Mouse (Mus musculus): ENCODE measurements around the gene Nrbp1. TPM values are rescaled to one million over a fixed set of nuclear protein-coding genes. Genes with fewer than 3 reads are reported as not detected.
A peak's percentile ranks its signal among the peaks of the same experiment; 100 is the strongest.

The Nrbp1 gene
- polyA plus RNA-seq, 2 experiments, result 157 to 161 TPM

- peak overlapping the region; percentile 92; the same call in 1 of the 2 replicates for H3K9ac ChIP-seq (ENCODE audit: low read depth, low read length, severe bottlenecking)
Measured at GRCm38 (mm10) chr5:31194486-31195485, 45.9 kb upstream of the Nrbp1 start.

GRCm38 (mm10) chr5:31195671-31196070, 45.0 kb upstream of the Nrbp1 start:
- WGBS, result 94% methylated on average over 4 of the region's 4 CpGs
- Histone ChIP-seq H3K4me3 (replicated peaks; ENCODE audit: low read length) (no peak overlapping the region), H3K9ac (ENCODE audit: low read depth, low read length, severe bottlenecking) (no peak overlapping the region), H3K36me3 (ENCODE audit: control insufficient read depth, insufficient read depth, low read length) (peaks cover 73% of the 10 kb centered on the region), H3K27me3 (ENCODE audit: control insufficient read depth, insufficient read depth, low read length) (no peaks in the 10 kb centered on the region), H3K4me2 (replicated peaks; ENCODE audit: low read depth, low read length, severe bottlenecking) (no peak overlapping the region), H3K27ac (replicated peaks; ENCODE audit: low read depth, low read length) (no peak overlapping the region), H3K9me3 (ENCODE audit: control insufficient read depth, low read length) (peaks cover 4% of the 10 kb centered on the region), H3K4me1 (ENCODE audit: control insufficient read depth, insufficient read depth, low read length) (peaks cover 20% of the 10 kb centered on the region)
- TF ChIP-seq POLR2A (IDR thresholded peaks at IDR 0.05; ENCODE audit: borderline replicate concordance, extremely low read depth, insufficient read depth, insufficient read length), result no peak
- ATAC-seq (ENCODE audit: low FRiP score, low read depth) (no peak), DNase-seq (ENCODE audit: low spot score) (no peak)

More at GRCm38 (mm10) chr5:31194486-31195485, 45.9 kb upstream of the Nrbp1 start:
- Histone ChIP-seq H3K4me1 (ENCODE audit: control insufficient read depth, insufficient read depth, low read length) (peaks cover 16% of the 10 kb centered on the region), H3K27ac (replicated peaks; ENCODE audit: low read depth, low read length) (no peak overlapping the region), H3K9me3 (ENCODE audit: control insufficient read depth, low read length) (no peaks in the 10 kb centered on the region), H3K27me3 (ENCODE audit: control insufficient read depth, insufficient read depth, low read length) (no peaks in the 10 kb centered on the region), H3K4me3 (replicated peaks; ENCODE audit: low read length) (peak overlapping the region; percentile 91; the same call in 1 of the 2 replicates), H3K36me3 (ENCODE audit: control insufficient read depth, insufficient read depth, low read length) (peaks cover 73% of the 10 kb centered on the region), H3K4me2 (replicated peaks; ENCODE audit: low read depth, low read length, severe bottlenecking) (no peak overlapping the region)
- WGBS, result 90% methylated on average over 16 of the region's 16 CpGs
- ATAC-seq (ENCODE audit: low FRiP score, low read depth) (no peak), DNase-seq (ENCODE audit: low spot score) (no peak)
- no peak for TF ChIP-seq POLR2A (IDR thresholded peaks at IDR 0.05; ENCODE audit: borderline replicate concordance, extremely low read depth, insufficient read depth, insufficient read length)

- H3K36me3 ChIP-seq (ENCODE audit: control insufficient read depth, insufficient read depth, low read length), result peaks cover 69% of the 10 kb centered on the region
- H3K27me3 ChIP-seq (ENCODE audit: control insufficient read depth, insufficient read depth, low read length), result no peaks in the 10 kb centered on the region
- 96% methylated on average over 10 of the region's 10 CpGs for WGBS
- DNase-seq (ENCODE audit: low spot score) (no peak), ATAC-seq (ENCODE audit: low FRiP score, low read depth) (no peak)
- H3K9ac ChIP-seq (ENCODE audit: low read depth, low read length, severe bottlenecking), result no peak overlapping the region
- TF ChIP-seq POLR2A (IDR thresholded peaks at IDR 0.05; ENCODE audit: borderline replicate concordance, extremely low read depth, insufficient read depth, insufficient read length), result no peak
- peaks cover 4% of the 10 kb centered on the region for H3K9me3 ChIP-seq (ENCODE audit: control insufficient read depth, low read length)
- no peak overlapping the region for H3K4me2 ChIP-seq (replicated peaks; ENCODE audit: low read depth, low read length, severe bottlenecking)
- H3K4me3 ChIP-seq (replicated peaks; ENCODE audit: low read length), result no peak overlapping the region
- no peak overlapping the region for H3K27ac ChIP-seq (replicated peaks; ENCODE audit: low read depth, low read length)
- H3K4me1 ChIP-seq (ENCODE audit: control insufficient read depth, insufficient read depth, low read length), result peaks cover 21% of the 10 kb centered on the region
Measured at GRCm38 (mm10) chr5:31196207-31196606, 44.5 kb upstream of the Nrbp1 start.

- ATAC-seq (ENCODE audit: low FRiP score, low read depth), result no peak
- no peak overlapping the region for H3K4me3 ChIP-seq (replicated peaks; ENCODE audit: low read length)
- peaks cover 14% of the 10 kb centered on the region for H3K4me1 ChIP-seq (ENCODE audit: control insufficient read depth, insufficient read depth, low read length)
- no peak overlapping the region for H3K4me2 ChIP-seq (replicated peaks; ENCODE audit: low read depth, low read length, severe bottlenecking)
- no peaks in the 10 kb centered on the region for H3K27me3 ChIP-seq (ENCODE audit: control insufficient read depth, insufficient read depth, low read length)
- no peak overlapping the region for H3K27ac ChIP-seq (replicated peaks; ENCODE audit: low read depth, low read length)
- H3K9me3 ChIP-seq (ENCODE audit: control insufficient read depth, low read length), result peaks cover 4% of the 10 kb centered on the region
- DNase-seq (ENCODE audit: low spot score), result no peak
- no peak overlapping the region for H3K9ac ChIP-seq (ENCODE audit: low read depth, low read length, severe bottlenecking)
- H3K36me3 ChIP-seq (ENCODE audit: control insufficient read depth, insufficient read depth, low read length), result peaks cover 67% of the 10 kb centered on the region
- WGBS, result 94% methylated on average over 12 of the region's 12 CpGs
- TF ChIP-seq POLR2A (IDR thresholded peaks at IDR 0.05; ENCODE audit: borderline replicate concordance, extremely low read depth, insufficient read depth, insufficient read length), result no peak
Measured at GRCm38 (mm10) chr5:31197072-31197471, 43.6 kb upstream of the Nrbp1 start.

- no peak overlapping the region for H3K4me3 ChIP-seq (replicated peaks; ENCODE audit: low read length)
- peaks cover 16% of the 10 kb centered on the region for H3K4me1 ChIP-seq (ENCODE audit: control insufficient read depth, insufficient read depth, low read length)
- no peaks in the 10 kb centered on the region for H3K27me3 ChIP-seq (ENCODE audit: control insufficient read depth, insufficient read depth, low read length)
- no peak for TF ChIP-seq POLR2A (IDR thresholded peaks at IDR 0.05; ENCODE audit: borderline replicate concordance, extremely low read depth, insufficient read depth, insufficient read length)
- no peak overlapping the region for H3K9ac ChIP-seq (ENCODE audit: low read depth, low read length, severe bottlenecking)
- ATAC-seq (ENCODE audit: low FRiP score, low read depth), result no peak
- peaks cover 75% of the 10 kb centered on the region for H3K36me3 ChIP-seq (ENCODE audit: control insufficient read depth, insufficient read depth, low read length)
- no peak overlapping the region for H3K27ac ChIP-seq (replicated peaks; ENCODE audit: low read depth, low read length)
- no peak for DNase-seq (ENCODE audit: low spot score)
- H3K9me3 ChIP-seq (ENCODE audit: control insufficient read depth, low read length), result peaks cover 4% of the 10 kb centered on the region
- no peak overlapping the region for H3K4me2 ChIP-seq (replicated peaks; ENCODE audit: low read depth, low read length, severe bottlenecking)
- 94% methylated on average over 9 of the region's 9 CpGs for WGBS
Measured at GRCm38 (mm10) chr5:31198170-31198569, 42.5 kb upstream of the Nrbp1 start.

Measured in limb, embryonic 14.5 days (tissue).